Mouse (Mus musculus) liver, embryonic 11.5 days (tissue): Measurements from ENCODE around the gene Tmcc3. TPM values are rescaled to one million over a fixed set of nuclear protein-coding genes. Genes with fewer than 3 reads are reported as not detected.
A peak's percentile ranks its signal among the peaks of the same experiment; 100 is the strongest.

ENCODE experiments used
- ATAC-seq: fragments of 200-750 bp; cut with Nextera tagmentation; replicated peaks from 2 replicates; pipeline ENCODE4 v1.8.0; 2017; ENCODE audit warnings: moderate number of reproducible peaks, mild to moderate bottlenecking, moderate TSS enrichment, moderate library complexity; ENCODE audit not compliant: low FRiP score
- DNase-seq: peaks from one replicate; pipeline ENCODE4 v3.0.0-alpha.2; 2017; ENCODE audit warnings: low spot score
- H3K27ac ChIP-seq: fragments of 300-500 bp; sonication (generic); 2 replicates; pipeline ENCODE4 v1.5.1; 2014; ENCODE audit warnings: mild to moderate bottlenecking, low read depth, low read length, control low read depth
- H3K27me3 ChIP-seq: fragments of 300-500 bp; sonication (generic); replicated peaks from 2 replicates; pipeline ENCODE4 v1.6.1; 2014; ENCODE audit warnings: low read length, mixed read lengths; ENCODE audit not compliant: control insufficient read depth, insufficient read depth
- H3K36me3 ChIP-seq: fragments of 300-500 bp; sonication (generic); 2 replicates; pipeline ENCODE4 v1.6.1; 2014; ENCODE audit warnings: mild to moderate bottlenecking, low read length, moderate library complexity, mixed read lengths; ENCODE audit not compliant: control insufficient read depth, insufficient read depth
- H3K4me1 ChIP-seq: fragments of 300-500 bp; sonication (generic); replicated peaks from 2 replicates; pipeline ENCODE4 v1.6.1; 2014; ENCODE audit warnings: low read length, mixed read lengths; ENCODE audit not compliant: control insufficient read depth, insufficient read depth
- H3K4me2 ChIP-seq: fragments of 300-500 bp; sonication (generic); 2 replicates; pipeline ENCODE4 v1.6.1; 2014; ENCODE audit warnings: mild to moderate bottlenecking, control low read depth, moderate library complexity
- H3K4me3 ChIP-seq: fragments of 300-500 bp; sonication (generic); 2 replicates; pipeline ENCODE4 v1.5.1; 2014; ENCODE audit warnings: low read depth, low read length, control low read depth
- H3K9ac ChIP-seq: fragments of 300-500 bp; sonication (generic); 2 replicates; pipeline ENCODE4 v1.6.1; 2014; ENCODE audit warnings: low read depth, low read length, control low read depth
- H3K9me3 ChIP-seq: fragments of 300-500 bp; sonication (generic); 2 replicates; pipeline ENCODE4 v1.6.1; 2016; ENCODE audit warnings: low read length, inconsistent platforms, mixed read lengths; ENCODE audit not compliant: control insufficient read depth
- WGBS: fragments of 180-500 bp; shearing (Covaris S2); extraction: QIAGEN DNeasy Blood & Tissue Kit; methylation state at CpG from one replicate; pipeline ENCODE4 v1.1.7; 2014; 5-methylcytosine and 5-hydroxymethylcytosine counted together
- polyA plus RNA-seq: library from polyadenylated mRNA; unstranded; fragments of >200 nt; fragmentation: Nextera tagmentation; extraction: Ambion mirVana; gene quantifications from 2 replicates; pipeline ENCODE4 v1.2.1, GENCODE M21; 2014

The Tmcc3 gene
- polyA plus RNA-seq, 1 experiment from 2014 or later = 5.6 TPM

DNA sequence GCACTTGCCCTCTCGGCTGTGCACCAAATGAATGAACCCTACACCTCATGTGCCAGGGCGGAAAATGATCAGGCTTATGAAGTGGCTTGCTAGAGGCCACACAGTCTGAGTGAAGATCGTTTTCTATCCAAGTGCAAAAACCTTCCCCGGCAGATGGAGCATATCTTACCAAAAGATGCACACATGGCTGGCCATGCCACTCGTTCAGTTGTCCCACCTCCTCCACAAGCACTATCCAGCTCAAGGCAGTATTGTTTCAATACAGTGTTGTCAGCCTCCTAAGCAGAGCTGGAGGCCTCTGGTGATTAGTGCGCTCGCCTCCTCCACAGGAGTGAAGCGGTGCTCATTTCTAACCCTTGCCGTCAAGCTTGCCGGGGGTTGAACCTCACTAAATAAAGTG is 66.1 kb downstream of the Tmcc3 start:
- Histone ChIP-seq H3K36me3 (no peaks in the 10 kb centered on the region), H3K27me3 (peaks cover 2% of the 10 kb centered on the region; the same call in 1 of the 2 replicates), H3K9me3 (peaks cover 4% of the 10 kb centered on the region; the same call in 1 of the 2 replicates), H3K9ac (no peak overlapping the region), H3K4me1 (0 out of 2 replicates have a peak, but pooled peaks cover 3% of the 10 kb centered on the region), H3K4me2 (peak overlapping the region; percentile 46), H3K4me3 (no peak overlapping the region; the same call in 1 of the 2 replicates), H3K27ac (no peak overlapping the region)
- WGBS = 67% methylated on average over 10 of the region's 10 CpGs
- ATAC-seq (no peak), DNase-seq (no peak)

- Histone ChIP-seq H3K9me3 (peaks cover 4% of the 10 kb centered on the region; the same call in 1 of the 2 replicates), H3K4me1 (0 out of 2 replicates have a peak, but pooled peaks cover 3% of the 10 kb centered on the region), H3K4me2 (peak overlapping the region; percentile 46), H3K36me3 (no peaks in the 10 kb centered on the region), H3K27me3 (peaks cover 2% of the 10 kb centered on the region; the same call in 1 of the 2 replicates), H3K27ac (no peak overlapping the region), H3K9ac (no peak overlapping the region), H3K4me3 (no peak overlapping the region; the same call in 1 of the 2 replicates)
- ATAC-seq (peak; percentile 20; the same call in 1 of the 2 replicates), DNase-seq (no peak)
- 50% methylated on average over 13 of the region's 13 CpGs for WGBS
These were observed 66.6 kb downstream of the Tmcc3 start for GRCm38 (mm10) chr10:94378383-94378782.

DNA sequence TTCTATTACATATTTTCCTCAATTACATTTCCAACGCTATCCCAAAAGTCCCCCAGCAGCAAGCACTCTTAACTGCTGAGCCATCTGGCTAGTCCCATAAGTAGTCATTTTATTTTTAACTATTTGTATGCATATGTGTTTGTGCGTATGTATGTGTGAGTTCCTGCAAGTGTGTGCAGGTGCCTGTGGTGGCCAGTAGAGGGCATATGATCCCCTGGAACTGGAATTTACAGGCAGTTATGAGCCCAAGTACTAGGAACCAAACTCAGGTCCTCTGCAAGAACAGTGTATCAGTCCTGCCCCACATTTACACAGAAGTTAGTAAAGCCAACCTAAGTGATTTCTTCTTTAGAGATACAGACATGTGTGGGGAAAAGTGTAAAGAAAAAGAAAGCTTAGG is 68.3 kb downstream of the Tmcc3 start:
- Histone ChIP-seq H3K9me3 (peaks cover 4% of the 10 kb centered on the region; the same call in 1 of the 2 replicates), H3K4me1 (0 out of 2 replicates have a peak, but pooled peaks cover 3% of the 10 kb centered on the region), H3K4me2 (no peak overlapping the region), H3K36me3 (no peaks in the 10 kb centered on the region), H3K27me3 (0 out of 2 replicates have a peak, but pooled peaks cover 2% of the 10 kb centered on the region), H3K27ac (no peak overlapping the region), H3K4me3 (no peak overlapping the region), H3K9ac (no peak overlapping the region)
- 87% methylated on average over 2 of the region's 2 CpGs for WGBS
- no peak for DNase-seq
- ATAC-seq = no peak

- H3K36me3 ChIP-seq = no peaks in the 10 kb centered on the region
- H3K27ac ChIP-seq = no peak overlapping the region
- ATAC-seq = no peak
- no peak overlapping the region for H3K4me2 ChIP-seq
- H3K27me3 ChIP-seq = 0 out of 2 replicates have a peak, but pooled peaks cover under 1% of the 10 kb centered on the region
- no peak overlapping the region for H3K4me3 ChIP-seq
- WGBS = 67% methylated on average over 9 of the region's 9 CpGs
- H3K9ac ChIP-seq = no peak overlapping the region
- no peak for DNase-seq
- 0 out of 2 replicates have a peak, but pooled peaks cover 3% of the 10 kb centered on the region for H3K4me1 ChIP-seq
- peaks cover 8% of the 10 kb centered on the region; the same call in 1 of the 2 replicates for H3K9me3 ChIP-seq
These were observed 69.1 kb downstream of the Tmcc3 start for GRCm38 (mm10) chr10:94380662-94381392.

- H3K27ac ChIP-seq = no peak overlapping the region
- no peak overlapping the region for H3K4me2 ChIP-seq
- H3K9ac ChIP-seq = no peak overlapping the region
- H3K4me3 ChIP-seq = no peak overlapping the region
- no peaks in the 10 kb centered on the region for H3K27me3 ChIP-seq
- WGBS = 69% methylated on average over 4 of the region's 4 CpGs
- H3K4me1 ChIP-seq = 0 out of 2 replicates have a peak, but pooled peaks cover 3% of the 10 kb centered on the region
- ATAC-seq = no peak
- H3K9me3 ChIP-seq = peaks cover 8% of the 10 kb centered on the region; the same call in 1 of the 2 replicates
- H3K36me3 ChIP-seq = no peaks in the 10 kb centered on the region
- no peak for DNase-seq
These were observed 69.6 kb downstream of the Tmcc3 start for GRCm38 (mm10) chr10:94381393-94381740.

- 90% methylated on average over 14 of the region's 14 CpGs for WGBS
These were observed 70.9 kb downstream of the Tmcc3 start for GRCm38 (mm10) chr10:94382618-94383017.

DNA sequence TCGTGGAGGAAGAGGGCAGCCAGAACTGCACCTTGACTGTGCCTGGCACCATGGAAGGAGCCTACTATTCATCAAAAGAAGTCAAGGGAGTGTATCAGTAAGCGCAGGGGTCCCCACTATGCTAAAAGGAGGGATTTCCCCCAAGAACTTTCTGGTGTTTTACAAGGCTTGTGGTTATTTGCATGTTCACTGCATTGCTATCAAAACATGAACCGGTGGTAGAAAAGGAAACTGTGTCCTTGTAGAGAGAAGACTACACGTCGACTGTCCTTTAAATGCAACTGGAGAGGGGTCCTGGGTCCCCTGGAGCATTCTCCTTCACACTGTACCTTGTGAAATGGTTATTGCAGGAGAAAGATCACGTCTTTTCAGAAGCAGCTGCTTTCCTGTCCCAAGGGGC is 71.8 kb downstream of the Tmcc3 start:
- H3K27me3 ChIP-seq = no peaks in the 10 kb centered on the region
- H3K4me3 ChIP-seq = no peak overlapping the region
- DNase-seq (no peak), ATAC-seq (no peak)
- 80% methylated on average over 6 of the region's 6 CpGs for WGBS
- no peak overlapping the region for H3K9ac ChIP-seq
- no peaks in the 10 kb centered on the region for H3K36me3 ChIP-seq
- H3K4me2 ChIP-seq = no peak overlapping the region
- peaks cover 8% of the 10 kb centered on the region; the same call in 1 of the 2 replicates for H3K9me3 ChIP-seq
- H3K4me1 ChIP-seq = no peaks in the 10 kb centered on the region
- H3K27ac ChIP-seq = no peak overlapping the region

More at GRCm38 (mm10) chr10:94382618-94383017, 70.9 kb downstream of the Tmcc3 start:
- Histone ChIP-seq H3K9ac (no peak overlapping the region), H3K27me3 (no peaks in the 10 kb centered on the region), H3K36me3 (no peaks in the 10 kb centered on the region), H3K9me3 (peaks cover 8% of the 10 kb centered on the region; the same call in 1 of the 2 replicates), H3K4me3 (no peak overlapping the region), H3K27ac (no peak overlapping the region), H3K4me1 (0 out of 2 replicates have a peak, but pooled peaks cover 3% of the 10 kb centered on the region), H3K4me2 (no peak overlapping the region)
- no peak for DNase-seq
- ATAC-seq = no peak

GRCm38 (mm10) chr10:94389219-94389618 is 77.5 kb downstream of the Tmcc3 start:
- no peak overlapping the region for H3K27ac ChIP-seq
- H3K4me2 ChIP-seq = no peak overlapping the region
- DNase-seq (no peak), ATAC-seq (no peak)
- H3K36me3 ChIP-seq = no peaks in the 10 kb centered on the region
- 66% methylated on average over 6 of the region's 6 CpGs for WGBS
- no peaks in the 10 kb centered on the region for H3K27me3 ChIP-seq
- no peak overlapping the region for H3K4me3 ChIP-seq
- no peak overlapping the region for H3K9ac ChIP-seq
- H3K4me1 ChIP-seq = no peaks in the 10 kb centered on the region
- H3K9me3 ChIP-seq = peaks cover 5% of the 10 kb centered on the region; the same call in 1 of the 2 replicates
